Mouse (Mus musculus) gastrocnemius, postnatal 25 days (tissue): ENCODE data around the gene Ehd1. TPM values are rescaled to one million over a fixed set of nuclear protein-coding genes. Genes with fewer than 3 reads are reported as not detected.
A peak's percentile ranks its signal among the peaks of the same experiment; 100 is the strongest.

Source experiments
- DNase-seq: peaks from one replicate; pipeline ENCODE4 v3.0.0; 2022
- total RNA-seq, 2 experiments: library from RNA; stranded (reverse); gene quantifications; 1 replicate in 1 of 2; 2 replicates in 1 of 2; pipeline ENCODE4 v1.2.3; 2021

The Ehd1 gene
- total RNA-seq, 2 experiments from 2014 or later = 33.1 to 34.3 TPM

GRCm38 (mm10) chr19:6260946-6261345 lies 15.6 kb upstream of the Ehd1 start:
- DNase-seq = no peak

- no peak for DNase-seq
Measured at GRCm38 (mm10) chr19:6261379-6261778, 15.1 kb upstream of the Ehd1 start.

DNA sequence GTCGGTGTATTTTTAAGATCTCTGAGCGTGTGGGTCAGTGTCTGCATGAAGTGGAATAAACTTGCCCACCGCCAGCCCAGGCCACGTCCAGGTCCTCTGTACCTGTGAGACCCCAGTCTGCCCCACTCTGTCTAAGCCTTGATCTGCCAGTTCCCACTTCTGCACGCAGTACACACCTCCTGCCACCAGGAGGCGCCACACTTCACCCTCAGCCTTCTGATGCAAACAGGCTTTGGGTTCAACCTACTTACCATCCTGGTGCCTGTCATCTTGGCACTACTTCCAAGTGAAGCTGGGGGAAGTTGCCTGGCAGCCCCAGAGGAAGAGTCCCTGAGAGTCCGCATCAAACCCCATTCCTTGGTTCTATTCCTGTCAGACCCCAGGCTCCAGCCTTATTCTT lies 14.3 kb upstream of the Ehd1 start:
- DNase-seq = no peak

- DNase-seq = no peak
Measured at GRCm38 (mm10) chr19:6262839-6263433, 13.6 kb upstream of the Ehd1 start.

- no peak for DNase-seq
Measured at GRCm38 (mm10) chr19:6264200-6264599, 12.3 kb upstream of the Ehd1 start.

DNA sequence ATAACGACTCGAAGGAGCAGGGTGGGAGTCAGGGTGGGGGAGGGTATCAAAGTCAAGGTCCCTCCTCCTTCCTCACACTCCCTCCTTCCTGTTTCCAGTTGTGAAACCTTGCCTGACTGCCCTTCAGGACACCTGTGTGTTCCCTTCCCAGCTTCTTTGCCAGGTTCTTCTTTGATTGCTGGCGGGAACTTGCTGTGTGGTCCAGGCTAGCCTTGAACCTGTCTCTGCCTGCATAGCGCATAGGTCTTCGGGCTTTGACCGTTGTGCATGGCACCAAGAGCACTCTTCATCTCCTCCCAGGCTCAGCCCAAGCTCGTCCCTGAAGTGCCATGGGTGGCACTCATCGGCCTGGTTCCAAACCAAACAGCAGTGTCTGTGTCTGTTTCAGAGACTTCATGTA lies 11.6 kb upstream of the Ehd1 start:
- DNase-seq = no peak

GRCm38 (mm10) chr19:6265727-6266182 lies 10.8 kb upstream of the Ehd1 start:
- DNase-seq = no peak

DNA sequence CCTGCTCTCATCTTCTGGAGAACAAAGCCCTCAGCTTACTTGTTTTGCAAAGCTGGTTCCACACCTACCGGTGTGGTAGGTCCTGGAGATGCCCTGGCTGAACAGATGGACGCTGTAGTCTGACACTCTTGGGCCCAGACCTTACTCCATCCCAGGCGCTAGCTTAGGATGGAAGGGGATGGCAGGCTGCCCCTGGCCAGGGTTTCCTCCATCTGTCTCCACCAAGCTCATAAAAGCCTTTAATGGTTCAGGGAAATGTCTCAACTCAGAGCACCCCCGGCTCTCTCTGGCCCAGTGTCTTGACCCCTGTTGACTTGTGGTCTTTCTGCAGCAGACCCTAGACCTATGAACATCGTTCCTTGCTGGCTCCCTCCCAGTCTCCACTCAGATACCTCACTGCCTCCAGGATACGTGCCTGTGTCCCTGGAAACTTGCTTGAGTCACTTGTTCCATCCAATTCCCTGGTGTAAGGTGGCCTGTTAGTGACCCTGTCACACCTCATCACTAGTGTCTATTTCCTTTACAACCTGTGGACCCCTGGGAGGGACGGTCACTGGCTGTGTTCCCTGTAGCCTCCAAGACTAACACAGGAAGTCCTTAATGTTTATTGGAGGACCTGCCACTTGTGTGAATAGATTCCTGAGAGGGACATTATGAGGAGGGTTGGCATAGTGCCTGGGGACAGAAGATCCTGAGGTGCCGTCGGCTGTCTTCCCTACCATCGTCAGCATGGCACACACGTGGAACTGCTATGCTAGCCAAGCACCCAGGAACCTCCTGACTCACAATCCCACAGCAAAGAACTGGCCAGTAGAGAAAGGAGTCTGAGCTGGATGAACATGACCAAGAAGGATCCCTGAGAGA lies 9.0 kb upstream of the Ehd1 start:
- DNase-seq = peak; percentile 38

GRCm38 (mm10) chr19:6268170-6268528 lies 8.4 kb upstream of the Ehd1 start:
- peak; percentile 75 for DNase-seq

GRCm38 (mm10) chr19:6268670-6269132 lies 7.8 kb upstream of the Ehd1 start:
- no peak for DNase-seq

DNA sequence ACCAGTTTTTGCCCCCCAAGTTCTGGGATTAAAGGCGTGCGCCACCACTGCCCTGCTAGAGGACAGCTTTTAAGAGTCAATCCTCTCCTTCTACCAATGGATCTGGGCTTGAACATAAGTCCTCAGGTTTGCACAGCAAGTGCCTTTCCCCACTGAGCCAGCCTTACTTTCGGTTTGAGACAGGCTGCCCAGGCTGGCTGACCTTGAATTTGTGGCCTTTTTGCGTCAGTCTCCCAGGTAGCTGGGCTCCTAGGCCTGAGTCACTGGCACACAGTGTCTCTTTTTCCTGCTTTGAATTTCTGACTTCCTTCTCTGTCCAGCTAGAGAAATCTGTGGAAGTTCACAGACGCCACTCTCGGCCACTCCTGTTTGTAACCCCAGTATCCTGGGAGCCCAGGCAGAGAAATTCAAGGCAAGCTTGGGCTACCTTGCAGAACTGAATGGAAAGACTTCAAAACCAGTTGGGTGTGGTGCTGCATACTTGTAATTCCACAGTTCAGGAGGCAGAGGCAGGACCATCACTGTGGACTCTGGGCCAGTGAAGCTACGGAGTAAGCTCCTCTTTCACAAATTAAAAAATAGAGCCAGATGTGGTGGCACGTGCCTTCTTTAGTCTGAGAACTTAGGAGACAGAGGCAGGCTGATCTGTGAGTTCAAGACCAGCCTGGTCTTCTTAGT lies 6.6 kb upstream of the Ehd1 start:
- no peak for DNase-seq

DNA sequence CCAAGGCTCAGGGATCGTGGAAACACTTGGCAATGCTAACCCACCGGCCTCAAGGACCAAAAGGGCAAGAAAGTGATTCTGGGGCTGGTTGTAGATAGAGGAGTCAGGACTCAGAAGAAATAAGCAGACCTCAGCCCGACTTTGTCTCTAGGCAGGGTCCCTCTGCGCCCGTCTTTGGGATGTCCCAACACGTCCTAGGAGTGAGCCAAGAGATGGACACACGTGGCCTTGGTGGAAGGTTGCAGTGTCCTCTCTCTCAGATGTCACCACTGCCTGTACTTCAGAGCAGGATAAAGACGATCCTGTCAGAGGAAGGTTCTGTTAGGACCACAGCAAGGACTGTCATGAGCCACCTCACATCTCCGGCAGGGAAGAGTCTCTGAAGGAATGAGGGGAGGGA lies 5.9 kb upstream of the Ehd1 start:
- no peak for DNase-seq

- no peak for DNase-seq
Measured at GRCm38 (mm10) chr19:6271206-6271605, 5.3 kb upstream of the Ehd1 start.

- no peak for DNase-seq
Measured at GRCm38 (mm10) chr19:6272053-6272452, 4.5 kb upstream of the Ehd1 start.

DNA sequence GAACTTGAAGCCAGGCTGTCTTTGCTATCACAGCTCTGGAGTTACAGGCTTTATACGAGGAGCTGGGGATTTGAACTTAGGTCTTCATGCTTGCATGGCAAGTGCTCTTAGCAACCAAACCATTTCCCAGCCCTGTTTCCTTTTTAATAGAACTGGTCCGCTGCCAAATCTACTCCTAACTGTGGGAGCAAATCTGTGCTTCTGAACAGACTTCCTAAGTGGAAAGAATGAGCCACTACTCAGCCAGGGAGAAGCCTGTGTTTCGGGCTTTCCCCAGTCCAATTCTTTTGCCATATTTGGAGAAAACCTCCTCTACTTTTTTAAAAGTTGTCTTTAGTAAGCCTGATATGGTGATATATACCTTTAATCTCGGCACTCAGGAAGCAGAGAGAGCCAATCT lies 3.8 kb upstream of the Ehd1 start:
- DNase-seq = no peak

DNA sequence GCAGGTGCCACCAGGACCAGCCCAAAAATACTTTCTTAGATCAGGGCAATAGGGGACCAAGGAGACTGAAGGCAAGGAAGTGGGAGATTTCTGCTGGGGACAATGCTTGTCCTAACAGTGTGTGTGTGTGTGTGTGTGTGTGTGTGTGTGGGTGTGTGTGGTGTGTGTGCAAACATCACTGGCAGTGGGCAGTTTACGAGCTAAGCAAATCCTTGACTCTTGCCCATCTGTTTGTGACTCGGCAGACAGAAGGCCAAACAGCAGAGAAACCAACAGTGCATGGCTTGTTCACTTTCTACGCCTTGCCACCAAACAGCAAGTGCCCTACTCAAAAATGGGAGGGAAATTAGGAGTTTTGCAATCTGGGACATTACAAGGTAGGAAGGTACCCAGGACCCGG lies 2.9 kb upstream of the Ehd1 start:
- no peak for DNase-seq

GRCm38 (mm10) chr19:6273998-6274608 lies 2.4 kb upstream of the Ehd1 start:
- peak; percentile 52 for DNase-seq

DNA sequence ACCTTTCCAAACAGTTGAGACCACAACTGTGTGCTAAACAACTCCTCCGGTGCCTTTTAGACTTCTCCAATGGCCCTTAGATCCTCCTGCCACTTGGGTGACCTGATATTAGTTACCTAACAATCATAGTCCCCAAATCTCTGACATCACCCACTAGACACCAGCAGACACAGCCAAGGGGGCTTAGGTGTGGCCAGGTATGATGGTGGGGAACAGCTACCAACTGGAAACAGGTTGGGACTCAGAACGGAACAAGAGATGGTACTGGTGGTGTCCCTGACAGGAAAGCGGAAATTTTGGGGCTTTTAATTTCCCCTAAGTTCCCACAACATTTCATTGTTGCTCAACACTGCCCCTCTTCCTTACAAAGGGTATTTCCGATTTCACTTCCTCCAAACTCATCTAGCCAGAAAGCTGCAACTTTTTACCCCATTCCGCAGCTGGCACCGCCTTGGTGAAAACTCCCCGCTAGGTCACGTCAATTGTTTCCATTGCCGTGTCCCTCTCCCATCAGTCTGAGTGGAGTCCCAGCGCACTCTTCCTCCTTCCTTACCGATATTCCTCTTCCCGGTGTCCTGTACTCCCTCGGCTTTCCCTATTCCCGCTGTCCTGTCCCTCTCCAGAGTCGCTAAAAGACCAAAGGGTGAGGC lies 660 bp upstream of the Ehd1 start:
- peak; percentile 51 for DNase-seq

DNA sequence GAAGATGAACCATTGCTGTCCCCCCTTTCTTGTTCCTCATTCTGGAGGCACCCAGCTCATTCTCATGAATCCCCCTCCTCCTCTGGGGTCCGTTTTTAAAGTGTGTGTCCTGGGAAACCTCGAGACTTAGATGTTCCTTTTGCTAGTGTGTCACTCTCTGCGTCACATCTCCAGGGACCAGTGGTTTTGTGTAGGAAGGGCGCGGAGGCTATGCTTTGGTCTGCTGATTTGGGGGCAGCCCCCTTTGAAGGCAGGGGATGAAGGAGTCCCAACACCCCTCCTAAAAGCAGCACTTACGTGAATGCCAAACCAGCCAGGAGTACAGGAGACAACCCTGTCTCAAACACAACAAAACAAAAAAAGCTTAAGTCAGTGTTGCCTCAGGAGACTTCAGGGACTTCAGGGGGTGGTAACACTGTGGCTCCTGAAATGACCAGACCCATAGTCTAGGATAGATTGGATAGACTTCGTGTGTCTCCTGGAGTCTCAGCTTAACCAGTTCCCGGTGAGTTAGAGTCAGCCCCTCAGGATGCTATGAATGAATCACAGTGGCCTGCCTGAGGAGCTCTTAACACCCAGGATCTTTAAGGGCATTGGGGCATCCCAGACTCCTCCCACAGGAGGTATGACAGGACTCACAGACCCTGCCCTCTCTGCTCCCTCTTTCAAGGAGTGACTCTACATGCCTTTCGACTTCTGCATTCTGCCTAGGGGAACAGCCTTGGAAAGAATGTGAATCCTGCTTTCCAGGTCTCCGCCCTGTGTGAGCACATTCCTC lies 1.3 kb downstream of the Ehd1 start:
- DNase-seq = peak; percentile 84

GRCm38 (mm10) chr19:6278439-6279073 lies 2.0 kb downstream of the Ehd1 start:
- DNase-seq = no peak
